Mouse (Mus musculus) gastrocnemius, adult 8-10 months (tissue): ENCODE results near the gene Stmn1. TPM values are rescaled to one million over a fixed set of nuclear protein-coding genes. Genes with fewer than 3 reads are reported as not detected.

ENCODE experiments used
- DNase-seq, 2 experiments: peaks; one replicate each; pipeline ENCODE4 v3.0.0; 2022; ENCODE audit warnings: low spot score in 2 of 2
- total RNA-seq, 4 experiments: library from RNA; stranded (reverse); gene quantifications; 2 replicates each; pipeline ENCODE4 v1.2.4; 2022

Gene Stmn1
- total RNA-seq, 4 experiments from 2014 or later: 2.7 to 4.4 (median 2.8) TPM

GRCm38 (mm10) chr4:134457130-134457825, 10.8 kb upstream of the Stmn1 start:
- no peak for DNase-seq

GRCm38 (mm10) chr4:134458856-134459255, 9.3 kb upstream of the Stmn1 start:
- DNase-seq: no peak

- no peak for DNase-seq
Measured at GRCm38 (mm10) chr4:134460277-134460676, 7.8 kb upstream of the Stmn1 start.

- DNase-seq: no peak
Measured at GRCm38 (mm10) chr4:134461252-134461651, 6.9 kb upstream of the Stmn1 start.

DNA sequence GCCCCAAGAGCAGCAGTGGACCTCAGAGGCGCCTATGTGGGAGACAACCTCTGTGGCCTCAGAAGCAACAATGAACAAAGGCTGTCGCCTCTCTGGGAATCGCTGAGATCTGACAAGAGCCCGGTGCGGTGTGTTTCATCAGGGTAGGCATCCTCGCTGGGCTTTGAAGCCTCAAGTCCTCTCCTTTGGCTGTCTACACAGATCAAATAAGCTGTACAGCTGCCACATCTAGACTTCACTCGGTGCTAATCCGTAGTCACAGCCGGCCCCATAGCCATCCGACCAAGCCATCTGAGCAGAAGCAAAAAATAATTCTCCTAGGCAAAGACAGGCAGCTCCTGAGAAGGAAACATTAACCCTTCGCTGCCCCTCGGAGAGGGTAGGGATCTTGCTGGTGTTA, 2.3 kb upstream of the Stmn1 start:
- DNase-seq: no peak

DNA sequence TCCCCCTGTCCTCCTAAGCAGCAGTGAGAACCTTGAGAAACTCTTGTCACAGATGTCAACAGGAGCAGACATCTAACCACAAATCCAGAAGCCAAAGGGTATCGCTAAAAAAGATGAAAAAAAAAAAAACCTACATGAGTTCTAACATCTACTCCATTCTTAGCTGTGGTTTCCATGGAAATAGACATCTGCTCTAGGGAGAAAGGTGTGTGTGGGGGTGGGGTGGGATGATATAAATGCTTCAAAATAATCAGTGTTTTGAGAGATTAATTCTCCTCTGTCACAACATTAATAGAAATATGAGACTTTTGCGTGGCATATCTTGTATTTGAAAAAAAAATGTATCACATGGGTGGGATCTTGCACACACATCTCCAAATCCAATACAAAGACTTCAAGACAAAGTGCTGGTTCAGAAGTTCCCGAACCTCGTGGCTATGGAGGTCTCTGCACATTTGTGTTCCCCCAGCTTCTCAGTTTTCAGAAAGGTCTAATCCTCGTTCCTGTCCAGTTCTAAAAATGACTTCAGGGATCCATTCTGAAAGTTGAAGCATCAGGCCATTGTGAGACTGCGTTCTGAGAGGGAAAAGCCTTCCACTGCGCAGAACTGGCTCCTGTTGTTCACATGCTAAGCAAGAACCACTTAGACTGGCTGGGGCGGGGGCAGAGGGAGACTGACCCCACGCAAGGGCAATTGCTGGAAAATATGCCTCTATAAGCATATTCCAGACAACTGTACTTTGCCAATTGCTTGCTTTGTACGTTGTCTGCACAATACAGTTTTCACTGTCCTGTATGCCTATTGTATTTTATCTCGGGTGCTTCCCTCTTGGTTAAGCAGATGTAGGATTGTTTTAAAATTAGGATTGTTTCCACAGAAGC, 1.5 kb upstream of the Stmn1 start:
- DNase-seq: no peak

GRCm38 (mm10) chr4:134467435-134468214, 495 bp upstream of the Stmn1 start:
- no peak for DNase-seq

GRCm38 (mm10) chr4:134468578-134469266, 602 bp downstream of the Stmn1 start:
- DNase-seq: peak; percentile 81 to 85

DNA sequence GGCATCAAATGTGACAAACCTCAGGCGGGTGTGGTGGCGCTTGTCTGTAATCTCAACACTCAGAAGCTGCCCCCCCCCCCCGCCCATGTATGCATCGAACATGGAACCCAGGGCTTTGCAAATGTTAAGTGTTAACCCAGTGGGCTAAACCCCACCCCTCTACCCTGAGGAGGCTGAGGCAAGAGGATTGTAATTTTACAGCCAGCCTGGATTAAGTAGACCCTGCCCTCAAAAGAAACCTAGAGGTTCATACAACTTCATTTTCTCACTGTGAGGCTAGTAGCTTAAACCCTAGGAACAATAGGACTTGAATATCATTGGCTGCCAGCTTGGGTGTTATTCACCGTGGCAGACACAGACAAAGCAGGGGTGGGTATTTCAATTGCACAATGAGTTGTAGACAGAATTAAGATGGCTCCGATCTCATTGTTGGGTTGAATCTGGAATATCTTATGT, 1.2 kb downstream of the Stmn1 start:
- no peak for DNase-seq

GRCm38 (mm10) chr4:134469985-134470384, 1.9 kb downstream of the Stmn1 start:
- no peak for DNase-seq

- no peak for DNase-seq
Measured at GRCm38 (mm10) chr4:134471469-134471868, 3.3 kb downstream of the Stmn1 start.

- DNase-seq: no peak
Measured at GRCm38 (mm10) chr4:134473764-134474163, 5.6 kb downstream of the Stmn1 start.

DNA sequence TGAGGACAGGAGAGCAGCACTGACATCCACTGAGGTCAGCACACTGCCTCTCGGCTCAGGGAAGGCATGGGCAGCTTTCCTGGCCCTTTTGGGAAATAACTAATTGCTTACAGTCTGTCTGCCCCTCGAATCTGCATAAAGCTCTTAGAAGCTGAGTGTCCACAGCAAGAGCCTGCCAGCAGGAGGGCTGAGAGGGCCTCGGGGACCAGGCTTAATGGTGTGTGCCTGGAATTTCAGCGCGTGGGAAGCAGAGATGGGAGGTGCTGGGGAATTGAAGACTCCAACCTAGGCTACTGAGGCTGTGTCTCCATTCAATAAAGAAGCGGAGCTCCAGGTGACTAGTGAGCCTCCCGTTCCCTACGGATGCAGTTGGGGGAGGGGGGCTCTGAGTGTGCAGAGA, 6.1 kb downstream of the Stmn1 start:
- DNase-seq: no peak

GRCm38 (mm10) chr4:134476899-134477298, 8.8 kb downstream of the Stmn1 start:
- DNase-seq: no peak

- peak; percentile 78 to 81 for DNase-seq
Measured at GRCm38 (mm10) chr4:134478031-134478430, 9.9 kb downstream of the Stmn1 start.

GRCm38 (mm10) chr4:134479839-134480238, 11.7 kb downstream of the Stmn1 start:
- DNase-seq: peak; percentile 11 to 26

GRCm38 (mm10) chr4:134480864-134481263, 12.7 kb downstream of the Stmn1 start:
- peak; percentile 20 to 48 for DNase-seq

- no peak for DNase-seq
Measured at GRCm38 (mm10) chr4:134481270-134481669, 13.2 kb downstream of the Stmn1 start.

GRCm38 (mm10) chr4:134482442-134482841, 14.3 kb downstream of the Stmn1 start:
- DNase-seq: no peak

DNA sequence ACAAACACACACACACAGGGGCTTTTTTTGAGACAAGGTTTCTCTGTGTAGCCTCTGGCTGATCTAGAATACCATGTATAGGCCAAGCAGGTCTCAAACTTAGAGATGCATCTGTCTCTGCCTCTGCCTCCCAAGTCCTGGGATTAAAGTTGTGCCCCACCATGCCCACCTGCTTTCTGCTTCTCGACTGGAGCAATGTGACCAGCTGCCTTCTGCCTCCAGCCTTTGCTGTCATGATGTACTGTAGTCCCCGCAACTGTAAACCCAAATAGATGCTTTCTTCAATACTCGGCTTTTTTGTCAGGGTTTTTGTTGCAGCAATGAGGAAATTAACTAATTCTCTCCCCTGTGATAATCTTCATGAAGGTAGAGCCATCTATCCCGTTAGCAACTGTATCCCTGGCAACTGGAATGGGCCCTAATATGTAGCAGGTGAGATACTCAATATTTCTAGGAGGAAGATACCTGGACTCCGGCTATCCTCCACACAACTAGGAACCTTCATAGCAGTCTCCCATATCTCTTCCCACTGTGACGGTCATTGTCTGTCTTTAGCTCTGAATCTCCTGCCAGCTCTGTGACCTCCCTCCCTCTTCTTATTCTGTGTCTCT, 15.1 kb downstream of the Stmn1 start:
- no peak for DNase-seq

DNA sequence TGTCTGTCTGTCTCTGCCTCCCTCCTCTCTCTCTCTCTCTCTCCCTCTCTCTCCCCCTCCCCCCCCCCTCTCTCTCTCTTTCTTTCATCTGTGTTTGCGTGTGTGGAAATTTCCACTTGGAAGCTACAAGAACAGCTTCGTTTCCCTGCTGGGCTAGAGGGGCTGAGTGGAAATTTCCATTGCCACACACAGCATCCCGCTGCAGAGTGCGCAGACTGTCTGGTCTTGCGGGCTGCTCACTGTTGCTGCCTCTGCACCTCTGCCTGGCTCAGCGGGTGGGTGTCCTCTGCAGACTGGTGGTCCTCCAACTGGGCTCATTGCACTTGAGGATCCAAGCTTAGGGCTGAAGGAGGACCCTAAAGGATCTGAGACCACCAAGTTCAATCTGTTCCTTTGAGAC, 15.6 kb downstream of the Stmn1 start:
- no peak for DNase-seq
